Mouse (Mus musculus) CH12.LX (cell line): ENCODE data around the gene March9.

Experiments
- BHLHE40 ChIP-seq: IDR thresholded peaks from 2 replicates; pipeline ENCODE4 v1.6.1; 2011; ENCODE audit warnings: mild to moderate bottlenecking, low read depth, low read length, improper control_type of control experiment
- CHD2 ChIP-seq: IDR thresholded peaks from 2 replicates; pipeline ENCODE4 v1.6.1; 2011; ENCODE audit warnings: low read length, improper control_type of control experiment
- CTCF ChIP-seq, 2 experiments: IDR thresholded peaks in 1 of 2; conservative IDR thresholded peaks in 1 of 2; 2 replicates each; pipeline ENCODE4 v1.5.1; 2011 to 2012; ENCODE audit warnings: low read depth in 2 of 2, low read length in 2 of 2, improper control_type of control experiment in 1 of 2, inconsistent platforms in 1 of 2, mild to moderate bottlenecking in 1 of 2, moderate library complexity in 1 of 2
- E2F4 ChIP-seq: IDR thresholded peaks from 2 replicates; pipeline ENCODE4 v1.6.1; 2011; ENCODE audit warnings: low read depth, low read length, improper control_type of control experiment; ENCODE audit not compliant: insufficient replicate concordance
- EP300 ChIP-seq: IDR thresholded peaks from 2 replicates; pipeline ENCODE4 v1.6.1; 2011; ENCODE audit warnings: low read length, improper control_type of control experiment
- ETS1 ChIP-seq: conservative IDR thresholded peaks from 2 replicates; pipeline ENCODE4 v1.6.1; 2012; ENCODE audit warnings: low read depth, mild to moderate bottlenecking, inconsistent platforms, low read length, improper control_type of control experiment, moderate library complexity
- HCFC1 ChIP-seq: IDR thresholded peaks from 2 replicates; pipeline ENCODE4 v1.6.1; 2012; ENCODE audit warnings: low read depth, mild to moderate bottlenecking, inconsistent platforms, low read length, improper control_type of control experiment
- JUN ChIP-seq: IDR thresholded peaks from 2 replicates; pipeline ENCODE4 v1.6.1; 2011; ENCODE audit warnings: low read depth, mild to moderate bottlenecking, low read length, improper control_type of control experiment, moderate library complexity; ENCODE audit not compliant: insufficient read depth
- MEF2A ChIP-seq: IDR thresholded peaks from 2 replicates; pipeline ENCODE4 v1.6.1; 2014; ENCODE audit warnings: low read depth, mild to moderate bottlenecking, inconsistent platforms, low read length, improper control_type of control experiment, borderline replicate concordance
- MYC ChIP-seq: IDR thresholded peaks from 2 replicates; pipeline ENCODE4 v1.6.1; 2011; ENCODE audit warnings: low read depth, mild to moderate bottlenecking, improper control_type of control experiment, low read length
- NELFE ChIP-seq: IDR thresholded peaks from 2 replicates; pipeline ENCODE4 v1.6.1; 2011; ENCODE audit warnings: low read depth, low read length, improper control_type of control experiment
- POLR2A ChIP-seq: IDR thresholded peaks from 2 replicates; pipeline ENCODE4 v1.6.1; 2011; ENCODE audit warnings: low read depth, mild to moderate bottlenecking, improper control_type of control experiment, low read length
- ZNF384 ChIP-seq: IDR thresholded peaks from 2 replicates; pipeline ENCODE4 v1.6.1; 2012; ENCODE audit warnings: low read depth, low read length, improper control_type of control experiment, inconsistent platforms

DNA sequence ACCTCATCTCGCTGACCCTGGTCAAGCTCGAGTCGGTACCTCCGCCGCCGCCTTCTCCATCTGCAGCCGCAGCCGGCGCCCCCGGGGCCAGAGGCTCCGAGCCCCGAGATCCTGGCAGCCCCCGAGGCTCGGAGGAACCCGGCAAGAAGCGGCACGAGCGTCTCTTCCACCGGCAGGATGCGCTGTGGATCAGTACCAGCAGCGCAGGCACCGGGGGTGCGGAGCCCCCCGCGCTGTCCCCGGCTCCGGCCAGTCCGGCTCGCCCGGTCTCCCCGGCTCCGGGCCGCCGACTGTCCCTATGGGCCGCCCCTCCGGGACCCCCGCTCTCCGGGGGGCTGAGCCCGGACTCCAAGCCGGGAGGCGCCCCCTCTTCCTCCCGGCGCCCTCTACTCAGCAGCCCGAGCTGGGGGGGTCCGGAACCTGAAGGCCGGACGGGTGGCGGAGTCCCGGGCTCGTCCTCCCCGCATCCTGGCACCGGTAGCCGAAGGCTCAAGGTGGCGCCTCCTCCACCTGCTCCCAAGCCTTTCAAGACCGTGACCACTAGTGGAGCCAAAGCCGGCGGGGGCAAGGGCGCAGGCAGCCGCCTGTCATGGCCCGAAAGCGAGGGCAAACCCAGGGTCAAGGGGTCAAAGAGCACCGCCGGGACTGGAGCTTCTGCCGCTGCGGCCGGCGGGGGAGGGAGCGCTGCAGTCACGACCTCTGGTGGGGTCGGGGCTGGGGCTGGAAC lies 19.8 kb upstream of the March9 start:
- TF ChIP-seq CTCF (conservative IDR thresholded peaks at IDR 0.05 in 1 of 2, IDR thresholded peaks at IDR 0.05 in 1 of 2; ENCODE audit: low read depth in 2 of 2, low read length in 2 of 2) (no peak), NELFE (no peak), JUN (no peak), MEF2A (no peak), EP300 (no peak), HCFC1 (no peak), ZNF384 (no peak), POLR2A (no peak), BHLHE40 (no peak), CHD2 (no peak), MYC (no peak), ETS1 (no peak), E2F4 (no peak)
